Mouse (Mus musculus) liver, embryonic 11.5 days (tissue): ENCODE data around the gene Umodl1. TPM values are rescaled to one million over a fixed set of nuclear protein-coding genes. Genes with fewer than 3 reads are reported as not detected.

ENCODE experiments used
- ATAC-seq: fragments of 200-750 bp; cut with Nextera tagmentation; replicated peaks from 2 replicates; pipeline ENCODE4 v1.8.0; 2017; ENCODE audit warnings: moderate number of reproducible peaks, mild to moderate bottlenecking, moderate TSS enrichment, moderate library complexity; ENCODE audit not compliant: low FRiP score
- DNase-seq: peaks from one replicate; pipeline ENCODE4 v3.0.0-alpha.2; 2017; ENCODE audit warnings: low spot score
- H3K27ac ChIP-seq: fragments of 300-500 bp; sonication (generic); 2 replicates; pipeline ENCODE4 v1.5.1; 2014; ENCODE audit warnings: mild to moderate bottlenecking, low read depth, low read length, control low read depth
- H3K27me3 ChIP-seq: fragments of 300-500 bp; sonication (generic); replicated peaks from 2 replicates; pipeline ENCODE4 v1.6.1; 2014; ENCODE audit warnings: low read length, mixed read lengths; ENCODE audit not compliant: control insufficient read depth, insufficient read depth
- H3K36me3 ChIP-seq: fragments of 300-500 bp; sonication (generic); 2 replicates; pipeline ENCODE4 v1.6.1; 2014; ENCODE audit warnings: mild to moderate bottlenecking, low read length, moderate library complexity, mixed read lengths; ENCODE audit not compliant: control insufficient read depth, insufficient read depth
- H3K4me1 ChIP-seq: fragments of 300-500 bp; sonication (generic); replicated peaks from 2 replicates; pipeline ENCODE4 v1.6.1; 2014; ENCODE audit warnings: low read length, mixed read lengths; ENCODE audit not compliant: control insufficient read depth, insufficient read depth
- H3K4me2 ChIP-seq: fragments of 300-500 bp; sonication (generic); 2 replicates; pipeline ENCODE4 v1.6.1; 2014; ENCODE audit warnings: mild to moderate bottlenecking, control low read depth, moderate library complexity
- H3K4me3 ChIP-seq: fragments of 300-500 bp; sonication (generic); 2 replicates; pipeline ENCODE4 v1.5.1; 2014; ENCODE audit warnings: low read depth, low read length, control low read depth
- H3K9ac ChIP-seq: fragments of 300-500 bp; sonication (generic); 2 replicates; pipeline ENCODE4 v1.6.1; 2014; ENCODE audit warnings: low read depth, low read length, control low read depth
- H3K9me3 ChIP-seq: fragments of 300-500 bp; sonication (generic); 2 replicates; pipeline ENCODE4 v1.6.1; 2016; ENCODE audit warnings: low read length, inconsistent platforms, mixed read lengths; ENCODE audit not compliant: control insufficient read depth
- WGBS: fragments of 180-500 bp; shearing (Covaris S2); extraction: QIAGEN DNeasy Blood & Tissue Kit; methylation state at CpG from one replicate; pipeline ENCODE4 v1.1.7; 2014; 5-methylcytosine and 5-hydroxymethylcytosine counted together
- polyA plus RNA-seq: library from polyadenylated mRNA; unstranded; fragments of >200 nt; fragmentation: Nextera tagmentation; extraction: Ambion mirVana; gene quantifications from 2 replicates; pipeline ENCODE4 v1.2.1, GENCODE M21; 2014

The Umodl1 gene
- polyA plus RNA-seq, 1 experiment from 2014 or later, result not detected

GRCm38 (mm10) chr17:31026986-31027385 is 72.5 kb downstream of the Umodl1 start:
- no peak for ATAC-seq
- no peaks in the 10 kb centered on the region for H3K36me3 ChIP-seq
- H3K4me2 ChIP-seq, result no peak overlapping the region
- H3K27ac ChIP-seq, result no peak overlapping the region
- no peaks in the 10 kb centered on the region for H3K4me1 ChIP-seq
- no peak overlapping the region for H3K4me3 ChIP-seq
- no peak overlapping the region for H3K9ac ChIP-seq
- H3K9me3 ChIP-seq, result no peaks in the 10 kb centered on the region; the same call in 1 of the 2 replicates
- no peak for DNase-seq
- no peaks in the 10 kb centered on the region for H3K27me3 ChIP-seq
- WGBS, result 78% methylated on average over 6 of the region's 6 CpGs

GRCm38 (mm10) chr17:31027723-31028122 is 73.3 kb downstream of the Umodl1 start:
- 88% methylated on average over 6 of the region's 6 CpGs for WGBS

GRCm38 (mm10) chr17:31028821-31029370 is 74.5 kb downstream of the Umodl1 start:
- Histone ChIP-seq H3K4me1 (peaks cover 8% of the 10 kb centered on the region), H3K9me3 (no peaks in the 10 kb centered on the region; the same call in 1 of the 2 replicates), H3K4me2 (no peak overlapping the region), H3K27ac (no peak overlapping the region), H3K4me3 (no peak overlapping the region), H3K27me3 (no peaks in the 10 kb centered on the region), H3K36me3 (no peaks in the 10 kb centered on the region), H3K9ac (no peak overlapping the region)
- DNase-seq, result no peak
- 73% methylated on average over 9 of the region's 9 CpGs for WGBS
- ATAC-seq, result no peak

More at GRCm38 (mm10) chr17:31027723-31028122, 73.3 kb downstream of the Umodl1 start:
- no peak overlapping the region for H3K4me2 ChIP-seq
- no peak overlapping the region for H3K9ac ChIP-seq
- DNase-seq (no peak), ATAC-seq (no peak)
- H3K27me3 ChIP-seq, result no peaks in the 10 kb centered on the region
- H3K4me3 ChIP-seq, result no peak overlapping the region
- no peaks in the 10 kb centered on the region for H3K36me3 ChIP-seq
- H3K27ac ChIP-seq, result no peak overlapping the region
- no peaks in the 10 kb centered on the region; the same call in 1 of the 2 replicates for H3K9me3 ChIP-seq
- no peaks in the 10 kb centered on the region for H3K4me1 ChIP-seq

GRCm38 (mm10) chr17:31029407-31029806 is 75.0 kb downstream of the Umodl1 start:
- ATAC-seq (no peak), DNase-seq (no peak)
- no peak overlapping the region for H3K9ac ChIP-seq
- 80% methylated on average over 4 of the region's 4 CpGs for WGBS
- no peak overlapping the region for H3K4me2 ChIP-seq
- H3K4me3 ChIP-seq, result no peak overlapping the region
- no peaks in the 10 kb centered on the region; the same call in 1 of the 2 replicates for H3K9me3 ChIP-seq
- H3K27ac ChIP-seq, result no peak overlapping the region
- no peaks in the 10 kb centered on the region for H3K27me3 ChIP-seq
- H3K36me3 ChIP-seq, result no peaks in the 10 kb centered on the region
- peaks cover 11% of the 10 kb centered on the region for H3K4me1 ChIP-seq

GRCm38 (mm10) chr17:31032341-31032740 is 77.9 kb downstream of the Umodl1 start:
- DNase-seq (no peak), ATAC-seq (no peak)
- H3K9me3 ChIP-seq, result no peaks in the 10 kb centered on the region; the same call in 1 of the 2 replicates
- H3K4me1 ChIP-seq, result peaks cover 15% of the 10 kb centered on the region
- H3K4me2 ChIP-seq, result no peak overlapping the region
- WGBS, result 91% methylated on average over 4 of the region's 4 CpGs
- H3K27me3 ChIP-seq, result no peaks in the 10 kb centered on the region
- no peak overlapping the region for H3K27ac ChIP-seq
- H3K36me3 ChIP-seq, result no peaks in the 10 kb centered on the region
- no peak overlapping the region for H3K4me3 ChIP-seq
- no peak overlapping the region for H3K9ac ChIP-seq

- H3K9me3 ChIP-seq, result no peaks in the 10 kb centered on the region; the same call in 1 of the 2 replicates
- no peaks in the 10 kb centered on the region for H3K27me3 ChIP-seq
- H3K4me1 ChIP-seq, result peaks cover 15% of the 10 kb centered on the region
- peak overlapping the region; percentile 73 for H3K27ac ChIP-seq
- 70% methylated on average over 2 of the region's 2 CpGs for WGBS
- no peak for ATAC-seq
- no peak for DNase-seq
- H3K36me3 ChIP-seq, result no peaks in the 10 kb centered on the region
- no peak overlapping the region for H3K4me3 ChIP-seq
- no peak overlapping the region; the same call in 1 of the 2 replicates for H3K4me2 ChIP-seq
- H3K9ac ChIP-seq, result 0 out of 2 replicates have a peak overlapping the region, but pooled peaks have one; percentile 28
Observed at GRCm38 (mm10) chr17:31033251-31033650, 78.8 kb downstream of the Umodl1 start.

- ATAC-seq (peak; percentile 97), DNase-seq (peak; percentile 59)
- 24% methylated on average over 5 of the region's 5 CpGs for WGBS
- H3K4me3 ChIP-seq, result no peak overlapping the region
- H3K36me3 ChIP-seq, result no peaks in the 10 kb centered on the region
- 0 out of 2 replicates have a peak overlapping the region, but pooled peaks have one; percentile 0 for H3K9ac ChIP-seq
- H3K27me3 ChIP-seq, result no peaks in the 10 kb centered on the region
- H3K4me2 ChIP-seq, result peak overlapping the region; percentile 36
- H3K9me3 ChIP-seq, result no peaks in the 10 kb centered on the region; the same call in 1 of the 2 replicates
- H3K4me1 ChIP-seq, result peaks cover 15% of the 10 kb centered on the region
- H3K27ac ChIP-seq, result peak overlapping the region; percentile 73
Observed at GRCm38 (mm10) chr17:31034165-31034564, 79.7 kb downstream of the Umodl1 start.

GRCm38 (mm10) chr17:31034674-31035356 is 80.4 kb downstream of the Umodl1 start:
- peaks cover 19% of the 10 kb centered on the region for H3K4me1 ChIP-seq
- ATAC-seq (no peak), DNase-seq (no peak)
- no peak overlapping the region for H3K9ac ChIP-seq
- H3K4me2 ChIP-seq, result peak overlapping the region; percentile 36
- H3K27me3 ChIP-seq, result no peaks in the 10 kb centered on the region
- WGBS, result 76% methylated on average over 9 of the region's 9 CpGs
- no peaks in the 10 kb centered on the region; the same call in 1 of the 2 replicates for H3K9me3 ChIP-seq
- H3K27ac ChIP-seq, result 0 out of 2 replicates have a peak overlapping the region, but pooled peaks have one; percentile 46
- no peak overlapping the region for H3K4me3 ChIP-seq
- no peaks in the 10 kb centered on the region for H3K36me3 ChIP-seq
